ENCODE assay signal across 9 mouse cellular contexts in the genomic region with DNA sequence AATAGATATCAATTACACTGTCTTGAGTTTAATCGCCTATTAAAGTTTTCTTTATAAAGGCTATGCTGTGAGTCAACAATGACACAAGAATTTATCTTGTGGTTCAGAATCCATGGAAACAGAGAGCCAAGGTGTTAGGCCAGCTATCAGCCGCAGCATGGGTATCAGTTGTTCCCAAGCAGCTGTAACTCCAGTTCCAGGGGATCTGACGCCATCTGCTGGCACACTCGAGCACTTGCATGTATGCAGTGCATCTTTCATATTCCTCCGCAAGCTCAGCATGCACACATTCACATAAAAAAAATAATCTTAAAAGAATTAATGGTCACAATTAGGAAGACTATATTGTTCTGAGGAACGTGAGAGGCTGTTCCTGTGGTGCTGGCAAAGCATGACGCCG. TPM values are rescaled to one million over a fixed set of nuclear protein-coding genes. Genes with fewer than 3 reads are reported as not detected.
DNase-seq lines count a peak whose midpoint lies in the region; TF ChIP-seq lines count a peak whose summit lies in the region.
"Had no signal": no experiment of that assay in that cellular context is flagged by ENCODE, and none has a peak within 500 bp of the region (broad histone marks: within the 10 kb centered on the region; RNA-seq: fewer than 3 reads in every experiment).

No protein-coding gene starts in this region.

- intact Hi-C loops in gastrocnemius, adult 2 months (cut with DNase I), result loop anchor here (2.0 to 5.0 kb wide), 2 partner anchors 51 to 477 kb away; no protein-coding TSS in a partner anchor
- intact Hi-C loops in heart, postnatal 25 days (cut with DNase I), result no loop called here

- H3K27ac ChIP-seq in gastrocnemius, adult 2 months, result no peak overlapping the region
- no peak overlapping the region for H3K27ac ChIP-seq in cortical plate, adult 2 months (ENCODE audit: insufficient read depth, low read length)
- H3K27ac ChIP-seq: neural tube, embryonic 12.5 days had no signal

- DNase-seq in gastrocnemius, adult 2 months, result peak; percentile 57
- DNase-seq in gastrocnemius, adult 8-10 months (ENCODE audit: low spot score in 2 of 2), result no peak
- peak; percentile 7 for DNase-seq in thymus, postnatal 0 days (ENCODE audit: low spot score)
- no peak for DNase-seq in thymus, postnatal 25 days
- peak; percentile 14 for DNase-seq in layer of hippocampus, adult 9-11 months
- peak; percentile 46 for DNase-seq in right cerebral cortex, postnatal 14 days
- no peak for DNase-seq in heart, postnatal 25 days (ENCODE audit: low spot score)

- H3K4me1 ChIP-seq in cortical plate, adult 2 months (ENCODE audit: control insufficient read depth, insufficient read depth, low read length), result no peaks in the 10 kb centered on the region
- H3K4me1 ChIP-seq: neural tube, embryonic 12.5 days had no signal

- no peak for TF ChIP-seq POLR2A in cortical plate, adult 2 months (IDR thresholded peaks at IDR 0.05; ENCODE audit: extremely low read depth, insufficient read depth, low read length)

- TF ChIP-seq CTCF in gastrocnemius, adult 2 months (IDR thresholded peaks at IDR 0.05), result peak; percentile 79
- TF ChIP-seq CTCF in cortical plate, adult 2 months (IDR thresholded peaks at IDR 0.05; ENCODE audit: extremely low read depth, insufficient read depth, low read length), result peak; percentile 89

- H3K4me3 ChIP-seq in gastrocnemius, adult 2 months, result no peak overlapping the region
- H3K4me3 ChIP-seq in cortical plate, adult 2 months (ENCODE audit: insufficient read depth, low read length), result no peak overlapping the region
- H3K4me3 ChIP-seq: neural tube, embryonic 12.5 days had no signal

RNA-seq across cellular contexts. Expression of gene Kcnma1, which starts 45.5 kb away (rescaled TPM):
- total RNA-seq in gastrocnemius, adult 2 months (2021), result 10 to 100 TPM; 52.6 to 80.4 TPM
- total RNA-seq in gastrocnemius, adult 8-10 months (2022), result 10 to 100 TPM; 54.5 to 65.3 (median 57.1) TPM
- 2.4 TPM in 2 replicates for polyA plus RNA-seq in thymus, postnatal 0 days (2015; fragmentation: Nextera tagmentation; extraction: Ambion mirVana)
- 57.9 and 60.3 TPM in 2 replicates for polyA plus RNA-seq in cortical plate, adult 2 months (2012; rRNA removed)
- total RNA-seq in heart, postnatal 25 days (2021), result under 1 TPM; 0.45 to 0.81 TPM

Comparison
In these comparisons a context has a peak if more than half of its experiments do, and no peak if none do; other contexts are left out.
1. DNase-seq: peak in gastrocnemius, adult 2 months (single experiment), thymus, postnatal 0 days (single experiment), layer of hippocampus, adult 9-11 months (single experiment) and right cerebral cortex, postnatal 14 days (single experiment); none in gastrocnemius, adult 8-10 months (0 of 2), thymus, postnatal 25 days (single experiment) and heart, postnatal 25 days (single experiment).
2. RNA of gene Kcnma1, which starts 45.5 kb away (total RNA-seq): 52.6 to 80.4 TPM in gastrocnemius, adult 2 months and 54.5 to 65.3 TPM in gastrocnemius, adult 8-10 months; 0.45 to 0.81 TPM in heart, postnatal 25 days; every median in the first group is over 10 times any median in the second.